Mouse (Mus musculus): Measurements from ENCODE around the gene Pygo1. TPM values are rescaled to one million over a fixed set of nuclear protein-coding genes. Genes with fewer than 3 reads are reported as not detected.

Gene Pygo1
- polyA plus RNA-seq, 1 experiment from 2014 or later: 12.7 TPM

- H3K9ac ChIP-seq (replicated peaks; ENCODE audit: low read length): no peak overlapping the region
- no peaks in the 10 kb centered on the region for H3K4me1 ChIP-seq (ENCODE audit: control insufficient read depth, insufficient read depth, low read length)
- no peak overlapping the region for H3K27ac ChIP-seq (replicated peaks; ENCODE audit: low read depth, low read length)
- H3K4me2 ChIP-seq (ENCODE audit: low read depth, low read length): no peak overlapping the region
- no peak for DNase-seq (ENCODE audit: low spot score)
- 87% methylated on average over 2 of the region's 2 CpGs for WGBS
- H3K27me3 ChIP-seq (ENCODE audit: control insufficient read depth, insufficient read depth, low read length): no peaks in the 10 kb centered on the region
- H3K4me3 ChIP-seq (ENCODE audit: low read depth, low read length): no peak overlapping the region
- H3K36me3 ChIP-seq (replicated peaks; ENCODE audit: control insufficient read depth, insufficient read depth, low read depth, low read length): no peaks in the 10 kb centered on the region; the same call in 1 of the 2 replicates
- ATAC-seq (replicated peaks; ENCODE audit: insufficient number of reproducible peaks, low FRiP score, low TSS enrichment, low read depth): no peak
- no peaks in the 10 kb centered on the region for H3K9me3 ChIP-seq (replicated peaks; ENCODE audit: control insufficient read depth, low read length)
These were observed 14.1 kb upstream of the Pygo1 start for GRCm38 (mm10) chr9:72911381-72911780.

- Histone ChIP-seq H3K36me3 (replicated peaks; ENCODE audit: control insufficient read depth, insufficient read depth, low read depth, low read length) (no peaks in the 10 kb centered on the region), H3K27ac (replicated peaks; ENCODE audit: low read depth, low read length) (no peak overlapping the region)
- WGBS: 86% methylated on average over 6 of the region's 6 CpGs
These were observed 11.9 kb upstream of the Pygo1 start for GRCm38 (mm10) chr9:72913551-72913950.

GRCm38 (mm10) chr9:72915728-72916127 lies 9.7 kb upstream of the Pygo1 start:
- Histone ChIP-seq H3K27ac (replicated peaks; ENCODE audit: low read depth, low read length) (no peak overlapping the region), H3K36me3 (replicated peaks; ENCODE audit: control insufficient read depth, insufficient read depth, low read depth, low read length) (no peaks in the 10 kb centered on the region), H3K9me3 (replicated peaks; ENCODE audit: control insufficient read depth, low read length) (no peaks in the 10 kb centered on the region), H3K9ac (replicated peaks; ENCODE audit: low read length) (no peak overlapping the region), H3K4me2 (ENCODE audit: low read depth, low read length) (no peak overlapping the region), H3K27me3 (ENCODE audit: control insufficient read depth, insufficient read depth, low read length) (no peaks in the 10 kb centered on the region), H3K4me3 (ENCODE audit: low read depth, low read length) (no peak overlapping the region), H3K4me1 (ENCODE audit: control insufficient read depth, insufficient read depth, low read length) (no peaks in the 10 kb centered on the region)
- no peak for ATAC-seq (replicated peaks; ENCODE audit: insufficient number of reproducible peaks, low FRiP score, low TSS enrichment, low read depth)
- DNase-seq (ENCODE audit: low spot score): no peak
- 77% methylated on average over 7 of the region's 7 CpGs for WGBS

More at GRCm38 (mm10) chr9:72913551-72913950, 11.9 kb upstream of the Pygo1 start:
- Histone ChIP-seq H3K4me1 (ENCODE audit: control insufficient read depth, insufficient read depth, low read length) (no peaks in the 10 kb centered on the region), H3K4me2 (ENCODE audit: low read depth, low read length) (no peak overlapping the region), H3K9ac (replicated peaks; ENCODE audit: low read length) (no peak overlapping the region), H3K4me3 (ENCODE audit: low read depth, low read length) (no peak overlapping the region), H3K27me3 (ENCODE audit: control insufficient read depth, insufficient read depth, low read length) (no peaks in the 10 kb centered on the region), H3K9me3 (replicated peaks; ENCODE audit: control insufficient read depth, low read length) (no peaks in the 10 kb centered on the region)
- DNase-seq (ENCODE audit: low spot score) (no peak), ATAC-seq (replicated peaks; ENCODE audit: insufficient number of reproducible peaks, low FRiP score, low TSS enrichment, low read depth) (no peak)

- WGBS: 80% methylated on average over 3 of the region's 3 CpGs
- ATAC-seq (replicated peaks; ENCODE audit: insufficient number of reproducible peaks, low FRiP score, low TSS enrichment, low read depth) (no peak), DNase-seq (ENCODE audit: low spot score) (no peak)
- Histone ChIP-seq H3K27ac (replicated peaks; ENCODE audit: low read depth, low read length) (no peak overlapping the region), H3K36me3 (replicated peaks; ENCODE audit: control insufficient read depth, insufficient read depth, low read depth, low read length) (no peaks in the 10 kb centered on the region), H3K9me3 (replicated peaks; ENCODE audit: control insufficient read depth, low read length) (no peaks in the 10 kb centered on the region), H3K4me1 (ENCODE audit: control insufficient read depth, insufficient read depth, low read length) (no peaks in the 10 kb centered on the region), H3K27me3 (ENCODE audit: control insufficient read depth, insufficient read depth, low read length) (no peaks in the 10 kb centered on the region), H3K4me2 (ENCODE audit: low read depth, low read length) (no peak overlapping the region), H3K4me3 (ENCODE audit: low read depth, low read length) (no peak overlapping the region), H3K9ac (replicated peaks; ENCODE audit: low read length) (no peak overlapping the region)
These were observed 2.4 kb upstream of the Pygo1 start for GRCm38 (mm10) chr9:72923068-72923467.

- peak overlapping the region; percentile 88 for H3K4me3 ChIP-seq (ENCODE audit: low read depth, low read length)
- no peaks in the 10 kb centered on the region for H3K27me3 ChIP-seq (ENCODE audit: control insufficient read depth, insufficient read depth, low read length)
- ATAC-seq (replicated peaks; ENCODE audit: insufficient number of reproducible peaks, low FRiP score, low TSS enrichment, low read depth): peak; percentile 60
- DNase-seq (ENCODE audit: low spot score): no peak
- peak overlapping the region; percentile 90 for H3K4me2 ChIP-seq (ENCODE audit: low read depth, low read length)
- no peaks in the 10 kb centered on the region for H3K9me3 ChIP-seq (replicated peaks; ENCODE audit: control insufficient read depth, low read length)
- 2% methylated on average over 20 of the region's 20 CpGs for WGBS
- H3K4me1 ChIP-seq (ENCODE audit: control insufficient read depth, insufficient read depth, low read length): no peaks in the 10 kb centered on the region
- peak overlapping the region; percentile 98 for H3K9ac ChIP-seq (replicated peaks; ENCODE audit: low read length)
- H3K27ac ChIP-seq (replicated peaks; ENCODE audit: low read depth, low read length): peak overlapping the region; percentile 76
- no peaks in the 10 kb centered on the region for H3K36me3 ChIP-seq (replicated peaks; ENCODE audit: control insufficient read depth, insufficient read depth, low read depth, low read length)
These were observed 452 bp downstream of the Pygo1 start for GRCm38 (mm10) chr9:72925935-72926258.

GRCm38 (mm10) chr9:72931166-72931790 lies 5.8 kb downstream of the Pygo1 start:
- Histone ChIP-seq H3K4me1 (ENCODE audit: control insufficient read depth, insufficient read depth, low read length) (no peaks in the 10 kb centered on the region), H3K27ac (replicated peaks; ENCODE audit: low read depth, low read length) (no peak overlapping the region), H3K36me3 (replicated peaks; ENCODE audit: control insufficient read depth, insufficient read depth, low read depth, low read length) (no peaks in the 10 kb centered on the region), H3K4me2 (ENCODE audit: low read depth, low read length) (no peak overlapping the region), H3K27me3 (ENCODE audit: control insufficient read depth, insufficient read depth, low read length) (no peaks in the 10 kb centered on the region), H3K4me3 (ENCODE audit: low read depth, low read length) (no peak overlapping the region), H3K9me3 (replicated peaks; ENCODE audit: control insufficient read depth, low read length) (no peaks in the 10 kb centered on the region), H3K9ac (replicated peaks; ENCODE audit: low read length) (no peak overlapping the region)
- no peak for ATAC-seq (replicated peaks; ENCODE audit: insufficient number of reproducible peaks, low FRiP score, low TSS enrichment, low read depth)
- WGBS: 84% methylated on average over 13 of the region's 13 CpGs
- no peak for DNase-seq (ENCODE audit: low spot score)

GRCm38 (mm10) chr9:72935309-72935708 lies 9.9 kb downstream of the Pygo1 start:
- Histone ChIP-seq H3K9me3 (replicated peaks; ENCODE audit: control insufficient read depth, low read length) (no peaks in the 10 kb centered on the region), H3K9ac (replicated peaks; ENCODE audit: low read length) (no peak overlapping the region), H3K36me3 (replicated peaks; ENCODE audit: control insufficient read depth, insufficient read depth, low read depth, low read length) (no peaks in the 10 kb centered on the region), H3K27me3 (ENCODE audit: control insufficient read depth, insufficient read depth, low read length) (no peaks in the 10 kb centered on the region), H3K27ac (replicated peaks; ENCODE audit: low read depth, low read length) (no peak overlapping the region), H3K4me2 (ENCODE audit: low read depth, low read length) (no peak overlapping the region), H3K4me3 (ENCODE audit: low read depth, low read length) (no peak overlapping the region), H3K4me1 (ENCODE audit: control insufficient read depth, insufficient read depth, low read length) (no peaks in the 10 kb centered on the region)
- ATAC-seq (replicated peaks; ENCODE audit: insufficient number of reproducible peaks, low FRiP score, low TSS enrichment, low read depth): no peak
- 87% methylated on average over 4 of the region's 4 CpGs for WGBS
- DNase-seq (ENCODE audit: low spot score): no peak

- H3K4me1 ChIP-seq (ENCODE audit: control insufficient read depth, insufficient read depth, low read length): no peaks in the 10 kb centered on the region
- no peaks in the 10 kb centered on the region for H3K27me3 ChIP-seq (ENCODE audit: control insufficient read depth, insufficient read depth, low read length)
- no peaks in the 10 kb centered on the region for H3K9me3 ChIP-seq (replicated peaks; ENCODE audit: control insufficient read depth, low read length)
- no peak for ATAC-seq (replicated peaks; ENCODE audit: insufficient number of reproducible peaks, low FRiP score, low TSS enrichment, low read depth)
- no peak overlapping the region for H3K27ac ChIP-seq (replicated peaks; ENCODE audit: low read depth, low read length)
- no peaks in the 10 kb centered on the region for H3K36me3 ChIP-seq (replicated peaks; ENCODE audit: control insufficient read depth, insufficient read depth, low read depth, low read length)
- no peak for DNase-seq (ENCODE audit: low spot score)
- H3K4me2 ChIP-seq (ENCODE audit: low read depth, low read length): no peak overlapping the region
- no peak overlapping the region for H3K4me3 ChIP-seq (ENCODE audit: low read depth, low read length)
- WGBS: 69% methylated on average over 2 of the region's 2 CpGs
- H3K9ac ChIP-seq (replicated peaks; ENCODE audit: low read length): no peak overlapping the region
These were observed 10.9 kb downstream of the Pygo1 start for GRCm38 (mm10) chr9:72936301-72936700.

All from embryonic facial prominence, embryonic 11.5 days (tissue).